Mouse (Mus musculus): ENCODE data around the gene Slc5a4b. TPM values are rescaled to one million over a fixed set of nuclear protein-coding genes. Genes with fewer than 3 reads are reported as not detected.

Slc5a4b gene
- polyA plus RNA-seq (2015; fragmentation: Nextera tagmentation; extraction: Ambion mirVana) = not detected in 2 replicates

DNA sequence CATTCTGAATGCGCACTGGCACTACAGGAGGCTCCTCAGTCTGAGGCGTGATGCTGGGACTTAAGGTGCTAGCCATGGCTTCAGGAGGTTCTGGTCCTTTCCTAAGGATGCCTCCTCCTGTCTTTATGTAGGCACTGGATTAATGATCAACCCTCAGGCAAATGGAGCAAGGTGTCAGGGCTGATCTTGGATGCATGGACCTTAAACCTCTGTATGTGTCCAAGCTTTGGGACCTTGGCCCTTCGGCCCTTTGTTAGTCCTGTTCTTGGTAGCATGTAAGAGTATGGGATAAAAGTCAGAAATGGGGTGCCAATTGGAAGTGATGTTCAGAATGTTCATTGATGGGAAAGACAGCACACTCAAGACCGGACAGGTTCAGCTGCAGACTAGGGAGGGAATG is at the start of gene Slc5a4b:
TSS of gene Slc5a4b (minus strand) at position 101 of the 400 bp plus-strand sequence.
- H3K27me3 ChIP-seq (ENCODE audit: insufficient read depth, low read length) = no peaks in the 10 kb centered on the region
- ATAC-seq = no peak
- H3K4me2 ChIP-seq (ENCODE audit: low read depth, low read length) = no peak within 1 kb of the TSS
- DNase-seq = no peak
- H3K9me3 ChIP-seq (ENCODE audit: low read length) = no peaks in the 10 kb centered on the region
- no peak within 1 kb of the TSS for H3K4me3 ChIP-seq (ENCODE audit: low read depth, low read length)
- peaks cover 3% of the 10 kb centered on the region; the same call in 1 of the 2 replicates for H3K4me1 ChIP-seq (ENCODE audit: insufficient read depth)
- TF ChIP-seq EP300 (IDR thresholded peaks at IDR 0.05; ENCODE audit: low read depth) = no peak
- no peak for TF ChIP-seq CTCF (IDR thresholded peaks at IDR 0.05; ENCODE audit: low read depth)
- 81% methylated on average over 4 of the region's 4 CpGs for WGBS (ENCODE audit: insufficient replicate concordance)
- H3K27ac ChIP-seq (ENCODE audit: low read depth) = no peak within 1 kb of the TSS
- no peak within 1 kb of the TSS for H3K9ac ChIP-seq (replicated peaks)
- no peaks in the 10 kb centered on the region for H3K36me3 ChIP-seq (replicated peaks; ENCODE audit: insufficient read depth, low read length)

GRCm38 (mm10) chr10:76158009-76158408 is 47.2 kb upstream of the Slc5a4b start:
- TF ChIP-seq CTCF (IDR thresholded peaks at IDR 0.05; ENCODE audit: low read depth) = no peak
- no peak for TF ChIP-seq EP300 (IDR thresholded peaks at IDR 0.05; ENCODE audit: low read depth)
- Histone ChIP-seq H3K4me3 (ENCODE audit: low read depth, low read length) (no peak overlapping the region), H3K4me2 (ENCODE audit: low read depth, low read length) (no peak overlapping the region), H3K9ac (replicated peaks) (no peak overlapping the region), H3K9me3 (ENCODE audit: low read length) (no peaks in the 10 kb centered on the region), H3K4me1 (ENCODE audit: insufficient read depth) (no peaks in the 10 kb centered on the region), H3K27ac (ENCODE audit: low read depth) (no peak overlapping the region), H3K36me3 (replicated peaks; ENCODE audit: insufficient read depth, low read length) (no peaks in the 10 kb centered on the region), H3K27me3 (ENCODE audit: insufficient read depth, low read length) (no peaks in the 10 kb centered on the region)
- ATAC-seq (no peak), DNase-seq (no peak)
- WGBS (ENCODE audit: insufficient replicate concordance) = 46% methylated on average over 1 of the region's 1 CpGs

GRCm38 (mm10) chr10:76157528-76157927 is 46.8 kb upstream of the Slc5a4b start:
- no peaks in the 10 kb centered on the region for H3K9me3 ChIP-seq (ENCODE audit: low read length)
- H3K9ac ChIP-seq (replicated peaks) = no peak overlapping the region
- H3K4me3 ChIP-seq (ENCODE audit: low read depth, low read length) = no peak overlapping the region
- H3K4me2 ChIP-seq (ENCODE audit: low read depth, low read length) = no peak overlapping the region
- DNase-seq (no peak), ATAC-seq (no peak)
- no peak overlapping the region for H3K27ac ChIP-seq (ENCODE audit: low read depth)
- TF ChIP-seq CTCF (IDR thresholded peaks at IDR 0.05; ENCODE audit: low read depth) (no peak), EP300 (IDR thresholded peaks at IDR 0.05; ENCODE audit: low read depth) (no peak)
- WGBS (ENCODE audit: insufficient replicate concordance) = 64% methylated on average over 5 of the region's 5 CpGs
- H3K27me3 ChIP-seq (ENCODE audit: insufficient read depth, low read length) = no peaks in the 10 kb centered on the region
- no peaks in the 10 kb centered on the region for H3K36me3 ChIP-seq (replicated peaks; ENCODE audit: insufficient read depth, low read length)
- H3K4me1 ChIP-seq (ENCODE audit: insufficient read depth) = no peaks in the 10 kb centered on the region

- Histone ChIP-seq H3K4me2 (ENCODE audit: low read depth, low read length) (no peak overlapping the region), H3K9ac (replicated peaks) (no peak overlapping the region), H3K27ac (ENCODE audit: low read depth) (no peak overlapping the region), H3K4me1 (ENCODE audit: insufficient read depth) (no peaks in the 10 kb centered on the region), H3K36me3 (replicated peaks; ENCODE audit: insufficient read depth, low read length) (no peaks in the 10 kb centered on the region), H3K4me3 (ENCODE audit: low read depth, low read length) (no peak overlapping the region), H3K9me3 (ENCODE audit: low read length) (no peaks in the 10 kb centered on the region), H3K27me3 (ENCODE audit: insufficient read depth, low read length) (no peaks in the 10 kb centered on the region)
- no peak for TF ChIP-seq CTCF (IDR thresholded peaks at IDR 0.05; ENCODE audit: low read depth)
- TF ChIP-seq EP300 (IDR thresholded peaks at IDR 0.05; ENCODE audit: low read depth) = no peak
- ATAC-seq = no peak
- DNase-seq = no peak
- 73% methylated on average over 7 of the region's 7 CpGs for WGBS (ENCODE audit: insufficient replicate concordance)
Observed at GRCm38 (mm10) chr10:76155911-76156310, 45.1 kb upstream of the Slc5a4b start.

DNA sequence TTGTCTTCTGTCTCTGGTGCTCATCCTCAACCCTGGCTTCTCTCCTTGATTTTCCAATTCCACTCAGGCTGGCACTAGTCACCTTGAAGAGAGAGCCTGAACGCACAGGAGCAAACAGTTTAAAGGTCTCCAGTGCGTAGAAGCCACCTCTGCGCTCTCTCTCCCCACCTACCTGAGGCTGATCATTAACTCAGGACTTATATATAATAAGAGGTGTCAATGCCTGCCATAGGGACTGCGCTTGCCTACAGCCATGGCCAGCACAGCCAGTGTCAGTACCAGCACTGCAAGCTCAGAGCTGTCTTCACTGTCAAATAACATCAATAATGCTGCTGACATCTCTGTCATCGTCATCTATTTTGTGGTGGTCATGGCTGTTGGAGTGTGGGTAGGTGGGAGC is 36.5 kb upstream of the Slc5a4b start, which contains the start of gene Slc5a4a:
TSS of gene Slc5a4a (plus strand) at position 174 of the 400 bp plus-strand sequence.
- H3K4me3 ChIP-seq (ENCODE audit: low read depth, low read length) = no peak within 1 kb of the TSS
- H3K36me3 ChIP-seq (replicated peaks; ENCODE audit: insufficient read depth, low read length) = no peaks in the 10 kb centered on the region
- 66% methylated on average over 5 of the region's 5 CpGs for WGBS (ENCODE audit: insufficient replicate concordance)
- H3K27me3 ChIP-seq (ENCODE audit: insufficient read depth, low read length) = no peaks in the 10 kb centered on the region
- DNase-seq (no peak), ATAC-seq (no peak)
- no peak within 1 kb of the TSS for H3K4me2 ChIP-seq (ENCODE audit: low read depth, low read length)
- H3K4me1 ChIP-seq (ENCODE audit: insufficient read depth) = no peaks in the 10 kb centered on the region; the same call in 1 of the 2 replicates
- no peak within 1 kb of the TSS for H3K27ac ChIP-seq (ENCODE audit: low read depth)
- no peak within 1 kb of the TSS for H3K9ac ChIP-seq (replicated peaks)
- no peak for TF ChIP-seq CTCF (IDR thresholded peaks at IDR 0.05; ENCODE audit: low read depth)
- TF ChIP-seq EP300 (IDR thresholded peaks at IDR 0.05; ENCODE audit: low read depth) = no peak
- H3K9me3 ChIP-seq (ENCODE audit: low read length) = no peaks in the 10 kb centered on the region

GRCm38 (mm10) chr10:76146846-76147245 is 36.1 kb upstream of the Slc5a4b start:
- TF ChIP-seq EP300 (IDR thresholded peaks at IDR 0.05; ENCODE audit: low read depth) (no peak), CTCF (IDR thresholded peaks at IDR 0.05; ENCODE audit: low read depth) (no peak)
- Histone ChIP-seq H3K27ac (ENCODE audit: low read depth) (no peak overlapping the region), H3K9ac (replicated peaks) (no peak overlapping the region), H3K4me1 (ENCODE audit: insufficient read depth) (no peaks in the 10 kb centered on the region; the same call in 1 of the 2 replicates), H3K4me2 (ENCODE audit: low read depth, low read length) (no peak overlapping the region), H3K36me3 (replicated peaks; ENCODE audit: insufficient read depth, low read length) (no peaks in the 10 kb centered on the region), H3K4me3 (ENCODE audit: low read depth, low read length) (no peak overlapping the region), H3K9me3 (ENCODE audit: low read length) (no peaks in the 10 kb centered on the region), H3K27me3 (ENCODE audit: insufficient read depth, low read length) (no peaks in the 10 kb centered on the region)
- WGBS (ENCODE audit: insufficient replicate concordance) = 57% methylated on average over 8 of the region's 8 CpGs
- no peak for ATAC-seq
- DNase-seq = no peak

DNA sequence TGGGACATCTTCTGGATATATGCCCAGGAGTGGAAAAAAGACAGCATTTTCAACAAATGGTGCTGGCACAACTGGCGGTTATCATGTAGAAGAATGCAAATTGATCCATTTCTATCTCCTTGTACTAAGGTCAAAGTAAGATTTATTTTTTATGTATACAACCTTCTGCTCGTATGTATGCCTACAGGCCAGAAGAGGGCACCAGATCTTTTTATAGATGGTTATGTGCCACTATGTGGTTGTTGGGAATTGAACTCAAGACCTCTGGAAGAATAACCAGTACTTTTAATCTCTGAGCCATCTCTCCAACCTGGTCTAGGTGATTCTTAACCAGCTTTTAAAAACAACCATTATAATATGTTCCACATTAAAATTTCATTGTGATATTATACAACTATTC is 25.6 kb upstream of the Slc5a4b start:
- Histone ChIP-seq H3K27me3 (ENCODE audit: insufficient read depth, low read length) (no peaks in the 10 kb centered on the region), H3K9me3 (ENCODE audit: low read length) (no peaks in the 10 kb centered on the region), H3K4me2 (ENCODE audit: low read depth, low read length) (no peak overlapping the region), H3K27ac (ENCODE audit: low read depth) (no peak overlapping the region), H3K9ac (replicated peaks) (no peak overlapping the region), H3K4me3 (ENCODE audit: low read depth, low read length) (no peak overlapping the region), H3K36me3 (replicated peaks; ENCODE audit: insufficient read depth, low read length) (no peaks in the 10 kb centered on the region), H3K4me1 (ENCODE audit: insufficient read depth) (no peaks in the 10 kb centered on the region)
- DNase-seq = no peak
- 69% methylated on average over 2 of the region's 2 CpGs for WGBS (ENCODE audit: insufficient replicate concordance)
- TF ChIP-seq EP300 (IDR thresholded peaks at IDR 0.05; ENCODE audit: low read depth) = no peak
- 0 out of 2 replicates have a peak, but pooled peaks have one; percentile 11 for TF ChIP-seq CTCF (IDR thresholded peaks at IDR 0.05; ENCODE audit: low read depth)
- ATAC-seq = no peak

All from liver, postnatal 0 days (tissue).